Mouse (Mus musculus): ENCODE measurements around the gene I0C0044D17Rik.

Gene I0C0044D17Rik

GRCm38 (mm10) chr4:98773785-98774184 lies 49.9 kb downstream of the I0C0044D17Rik start:
- no peak for DNase-seq

Data from thymus, postnatal 4 days (tissue).